Mouse (Mus musculus): ENCODE measurements around the gene Fam234b. TPM values are rescaled to one million over a fixed set of nuclear protein-coding genes. Genes with fewer than 3 reads are reported as not detected.

Gene Fam234b
- polyA plus RNA-seq, 1 experiment from 2014 or later: 8.0 TPM

DNA sequence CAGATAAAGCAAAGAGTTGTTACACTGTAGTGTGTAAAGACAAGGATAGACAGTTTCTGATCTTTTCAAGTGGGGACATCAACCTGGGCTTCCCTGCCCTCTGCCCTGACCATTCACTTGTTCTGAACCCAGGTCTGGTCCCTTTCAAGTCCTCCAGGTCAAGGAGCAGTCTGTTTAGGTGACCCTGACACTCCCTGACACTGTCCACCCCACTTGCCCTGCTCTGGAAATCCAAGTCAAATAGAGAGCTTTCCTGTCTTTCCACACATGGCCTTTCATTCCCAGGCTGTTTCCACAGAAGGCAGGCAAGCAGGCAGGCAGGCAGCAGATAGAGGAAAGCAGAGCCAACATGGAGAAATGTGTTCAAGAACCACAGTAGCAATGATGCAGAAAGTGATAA lies 70.6 kb downstream of the Fam234b start:
- peak overlapping the region; percentile 49; the same call in 1 of the 2 replicates for H3K27ac ChIP-seq (replicated peaks)
- ATAC-seq (ENCODE audit: extremely low read depth, insufficient number of reproducible peaks, low FRiP score, low TSS enrichment): no peak

GRCm38 (mm10) chr6:135269626-135270025 lies 71.8 kb downstream of the Fam234b start:
- no peaks in the 10 kb centered on the region for H3K36me3 ChIP-seq
- no peaks in the 10 kb centered on the region for H3K27me3 ChIP-seq (replicated peaks)
- no peaks in the 10 kb centered on the region for H3K9me3 ChIP-seq
- H3K27ac ChIP-seq (replicated peaks): 0 out of 2 replicates have a peak overlapping the region, but pooled peaks have one; percentile 20
- H3K4me3 ChIP-seq: no peak overlapping the region
- no peak for ATAC-seq (ENCODE audit: extremely low read depth, insufficient number of reproducible peaks, low FRiP score, low TSS enrichment)
- WGBS: 68% methylated on average over 6 of the region's 6 CpGs
- H3K4me1 ChIP-seq: peaks cover 20% of the 10 kb centered on the region
- H3K4me2 ChIP-seq: no peak overlapping the region
- H3K9ac ChIP-seq: no peak overlapping the region

More for the DNA sequence above, 70.6 kb downstream of the Fam234b start:
- Histone ChIP-seq H3K4me1 (peaks cover 19% of the 10 kb centered on the region), H3K9me3 (peaks cover 4% of the 10 kb centered on the region; the same call in 1 of the 2 replicates), H3K4me2 (no peak overlapping the region), H3K4me3 (no peak overlapping the region), H3K9ac (no peak overlapping the region), H3K27me3 (replicated peaks) (no peaks in the 10 kb centered on the region), H3K36me3 (no peaks in the 10 kb centered on the region)

DNA sequence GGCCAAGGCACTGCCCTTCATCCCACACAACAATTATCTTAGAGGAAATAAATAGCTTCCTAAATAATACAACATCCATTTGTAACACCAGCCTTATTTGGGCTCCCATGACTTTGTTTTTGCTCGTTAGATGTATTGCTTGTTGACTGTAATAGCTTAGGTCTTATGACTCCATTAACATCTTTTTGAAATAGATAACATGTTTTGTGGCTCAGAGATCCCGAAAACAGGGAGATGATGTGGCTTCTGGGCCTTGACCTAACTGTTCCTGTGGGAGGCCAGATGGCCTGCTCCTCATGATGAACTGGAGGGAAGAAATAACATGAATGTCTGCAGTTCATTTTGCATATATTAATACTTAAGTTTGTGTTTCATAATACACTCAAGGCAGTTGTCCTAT lies 74.0 kb downstream of the Fam234b start:
- Histone ChIP-seq H3K27ac (replicated peaks) (no peak overlapping the region), H3K4me2 (no peak overlapping the region), H3K4me1 (peaks cover 29% of the 10 kb centered on the region), H3K9ac (no peak overlapping the region), H3K4me3 (no peak overlapping the region), H3K36me3 (no peaks in the 10 kb centered on the region), H3K27me3 (replicated peaks) (no peaks in the 10 kb centered on the region), H3K9me3 (no peaks in the 10 kb centered on the region)
- WGBS: 60% methylated on average over 2 of the region's 2 CpGs
- ATAC-seq (ENCODE audit: extremely low read depth, insufficient number of reproducible peaks, low FRiP score, low TSS enrichment): no peak

DNA sequence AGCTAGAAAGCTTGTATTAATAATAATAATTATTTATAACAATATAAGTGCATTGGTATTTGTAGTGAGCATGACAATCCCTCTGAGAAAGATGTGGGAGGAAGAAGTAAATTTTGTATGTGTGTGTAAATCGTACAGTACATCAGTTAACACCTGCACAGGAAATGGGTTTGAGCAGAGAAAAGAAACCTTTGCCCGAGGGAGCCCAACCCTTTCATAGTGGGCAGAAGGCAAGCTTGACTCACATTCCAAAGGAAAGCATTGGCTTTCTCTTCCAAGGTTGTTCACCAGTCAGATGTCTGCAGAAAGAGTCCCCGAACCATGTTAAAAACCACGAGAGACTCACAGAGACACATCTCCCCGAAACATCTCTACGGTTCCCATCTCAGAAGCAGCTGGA lies 75.3 kb downstream of the Fam234b start:
- H3K9ac ChIP-seq: no peak overlapping the region
- no peak overlapping the region for H3K4me2 ChIP-seq
- peaks cover 29% of the 10 kb centered on the region for H3K4me1 ChIP-seq
- no peak for ATAC-seq (ENCODE audit: extremely low read depth, insufficient number of reproducible peaks, low FRiP score, low TSS enrichment)
- no peaks in the 10 kb centered on the region for H3K36me3 ChIP-seq
- no peaks in the 10 kb centered on the region for H3K27me3 ChIP-seq (replicated peaks)
- H3K27ac ChIP-seq (replicated peaks): no peak overlapping the region
- H3K4me3 ChIP-seq: no peak overlapping the region
- no peaks in the 10 kb centered on the region for H3K9me3 ChIP-seq
- 83% methylated on average over 6 of the region's 6 CpGs for WGBS

- no peak overlapping the region for H3K4me3 ChIP-seq
- no peaks in the 10 kb centered on the region for H3K36me3 ChIP-seq
- H3K4me2 ChIP-seq: no peak overlapping the region
- 45% methylated on average over 4 of the region's 4 CpGs for WGBS
- H3K9ac ChIP-seq: no peak overlapping the region
- no peaks in the 10 kb centered on the region for H3K27me3 ChIP-seq (replicated peaks)
- H3K4me1 ChIP-seq: peaks cover 26% of the 10 kb centered on the region
- no peak overlapping the region for H3K27ac ChIP-seq (replicated peaks)
- ATAC-seq (ENCODE audit: extremely low read depth, insufficient number of reproducible peaks, low FRiP score, low TSS enrichment): no peak
- H3K9me3 ChIP-seq: no peaks in the 10 kb centered on the region
These were observed 77.5 kb downstream of the Fam234b start for GRCm38 (mm10) chr6:135275231-135275630.

GRCm38 (mm10) chr6:135276474-135277295 lies 78.9 kb downstream of the Fam234b start:
- H3K27me3 ChIP-seq (replicated peaks): no peaks in the 10 kb centered on the region
- no peak for ATAC-seq (ENCODE audit: extremely low read depth, insufficient number of reproducible peaks, low FRiP score, low TSS enrichment)

GRCm38 (mm10) chr6:135278302-135278701 lies 80.5 kb downstream of the Fam234b start:
- Histone ChIP-seq H3K9me3 (no peaks in the 10 kb centered on the region), H3K4me1 (peaks cover 11% of the 10 kb centered on the region), H3K36me3 (no peaks in the 10 kb centered on the region), H3K4me2 (no peak overlapping the region), H3K27ac (replicated peaks) (no peak overlapping the region), H3K4me3 (no peak overlapping the region), H3K9ac (no peak overlapping the region), H3K27me3 (replicated peaks) (no peaks in the 10 kb centered on the region)
- ATAC-seq (ENCODE audit: extremely low read depth, insufficient number of reproducible peaks, low FRiP score, low TSS enrichment): no peak
- WGBS: 83% methylated on average over 6 of the region's 6 CpGs

More at GRCm38 (mm10) chr6:135276474-135277295, 78.9 kb downstream of the Fam234b start:
- Histone ChIP-seq H3K36me3 (no peaks in the 10 kb centered on the region), H3K9ac (no peak overlapping the region), H3K4me1 (peaks cover 21% of the 10 kb centered on the region), H3K4me3 (no peak overlapping the region), H3K4me2 (no peak overlapping the region), H3K9me3 (no peaks in the 10 kb centered on the region), H3K27ac (replicated peaks) (no peak overlapping the region)
- 45% methylated on average over 6 of the region's 6 CpGs for WGBS

DNA sequence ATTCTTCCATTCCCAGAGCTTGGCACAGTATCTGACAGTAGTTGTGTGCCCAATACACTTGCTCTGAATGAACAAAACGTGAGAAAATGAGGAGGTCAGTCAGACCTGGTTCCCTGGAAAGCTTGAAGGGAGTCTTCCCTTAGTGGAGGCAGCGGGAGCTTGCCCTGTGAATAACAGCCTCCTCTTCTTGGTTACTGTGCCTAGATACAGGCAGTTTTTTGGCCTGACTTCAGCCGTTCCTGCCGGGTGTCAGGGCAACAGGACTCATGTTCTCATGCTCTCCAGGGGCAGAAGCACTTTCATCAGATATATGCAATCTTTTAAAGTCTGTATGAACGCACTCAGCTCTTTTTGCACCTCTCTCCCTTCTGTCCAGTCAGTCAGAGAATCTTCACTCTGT lies 81.5 kb downstream of the Fam234b start:
- Histone ChIP-seq H3K27me3 (replicated peaks) (no peaks in the 10 kb centered on the region), H3K4me1 (peaks cover 11% of the 10 kb centered on the region), H3K4me3 (no peak overlapping the region), H3K27ac (replicated peaks) (no peak overlapping the region), H3K4me2 (no peak overlapping the region), H3K9me3 (no peaks in the 10 kb centered on the region), H3K36me3 (no peaks in the 10 kb centered on the region), H3K9ac (no peak overlapping the region)
- no peak for ATAC-seq (ENCODE audit: extremely low read depth, insufficient number of reproducible peaks, low FRiP score, low TSS enrichment)
- 56% methylated on average over 5 of the region's 5 CpGs for WGBS

DNA sequence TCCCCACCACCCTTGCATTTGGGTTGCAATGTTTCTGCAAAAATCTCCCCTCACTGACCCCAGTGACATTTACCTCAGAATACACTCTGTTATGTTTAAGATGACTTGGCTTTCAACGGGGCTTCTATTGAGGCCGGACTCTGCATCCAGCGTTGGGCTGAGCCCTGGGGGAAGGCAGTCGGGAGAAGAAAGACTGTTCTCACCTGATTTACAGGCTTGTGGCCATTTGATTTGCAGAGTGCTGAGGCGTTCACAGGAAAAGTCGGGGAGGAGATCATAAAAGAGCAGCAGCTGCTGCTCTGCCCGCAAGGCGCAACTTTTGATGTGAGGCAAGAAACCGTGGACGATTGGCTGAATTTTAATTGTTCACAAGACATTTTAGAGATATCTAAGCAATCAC lies 82.1 kb downstream of the Fam234b start:
- peaks cover 7% of the 10 kb centered on the region for H3K4me1 ChIP-seq
- H3K27me3 ChIP-seq (replicated peaks): no peaks in the 10 kb centered on the region
- H3K4me3 ChIP-seq: no peak overlapping the region
- H3K27ac ChIP-seq (replicated peaks): no peak overlapping the region
- H3K36me3 ChIP-seq: no peaks in the 10 kb centered on the region
- no peak for ATAC-seq (ENCODE audit: extremely low read depth, insufficient number of reproducible peaks, low FRiP score, low TSS enrichment)
- H3K9me3 ChIP-seq: no peaks in the 10 kb centered on the region
- WGBS: 40% methylated on average over 10 of the region's 10 CpGs
- no peak overlapping the region for H3K9ac ChIP-seq
- H3K4me2 ChIP-seq: no peak overlapping the region

DNA sequence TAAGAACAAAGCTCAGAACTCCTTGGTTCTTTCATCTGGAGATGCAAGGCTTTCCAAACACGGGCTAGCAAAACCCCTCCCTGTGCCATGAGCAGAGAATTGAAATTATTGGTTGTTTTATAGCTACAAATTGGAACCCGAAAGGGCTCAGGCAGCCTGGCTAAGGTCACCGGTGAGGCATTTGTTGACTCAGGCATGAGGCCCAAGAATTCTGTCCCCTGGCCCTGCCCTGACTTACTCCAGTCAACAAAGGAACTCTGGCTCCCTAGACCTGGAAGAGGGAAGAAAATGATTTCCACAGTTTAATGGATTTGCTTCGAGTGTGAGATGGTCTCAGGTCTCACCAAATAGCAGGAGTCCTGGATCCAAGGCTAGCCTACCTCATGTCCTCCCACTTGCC lies 94.6 kb downstream of the Fam234b start:
- ATAC-seq (ENCODE audit: extremely low read depth, insufficient number of reproducible peaks, low FRiP score, low TSS enrichment): no peak
- Histone ChIP-seq H3K4me1 (no peaks in the 10 kb centered on the region), H3K36me3 (no peaks in the 10 kb centered on the region), H3K9me3 (no peaks in the 10 kb centered on the region), H3K27ac (replicated peaks) (no peak overlapping the region), H3K4me3 (no peak overlapping the region), H3K9ac (no peak overlapping the region), H3K4me2 (no peak overlapping the region), H3K27me3 (replicated peaks) (0 out of 2 replicates have a peak, but pooled peaks cover 1% of the 10 kb centered on the region)
- 68% methylated on average over 4 of the region's 4 CpGs for WGBS

DNA sequence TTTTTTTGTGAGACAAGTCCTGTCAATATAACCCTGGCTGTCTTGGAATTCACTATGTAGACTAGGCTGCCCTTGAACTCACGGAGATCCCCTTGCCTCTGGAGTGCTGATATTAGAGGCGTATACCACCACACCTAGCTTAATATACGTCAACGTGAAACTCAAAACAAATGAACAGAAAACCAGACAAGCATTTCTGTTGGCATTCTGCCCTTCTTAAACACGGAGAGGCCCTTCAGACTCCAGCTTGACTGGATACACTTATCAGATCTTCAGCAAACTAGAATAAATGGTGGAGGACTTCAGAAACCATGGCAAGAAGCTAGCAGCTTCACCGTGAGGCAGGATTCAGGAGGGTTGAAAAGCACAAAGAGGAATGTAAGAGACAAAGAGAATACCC lies 96.4 kb downstream of the Fam234b start:
- ATAC-seq (ENCODE audit: extremely low read depth, insufficient number of reproducible peaks, low FRiP score, low TSS enrichment): no peak
- H3K36me3 ChIP-seq: no peaks in the 10 kb centered on the region
- 0 out of 2 replicates have a peak, but pooled peaks cover 2% of the 10 kb centered on the region for H3K4me1 ChIP-seq
- no peak overlapping the region for H3K27ac ChIP-seq (replicated peaks)
- no peak overlapping the region for H3K9ac ChIP-seq
- no peak overlapping the region for H3K4me2 ChIP-seq
- H3K27me3 ChIP-seq (replicated peaks): peaks cover 5% of the 10 kb centered on the region; the same call in 1 of the 2 replicates
- WGBS: 63% methylated on average over 6 of the region's 6 CpGs
- no peak overlapping the region for H3K4me3 ChIP-seq
- H3K9me3 ChIP-seq: no peaks in the 10 kb centered on the region
